Mouse (Mus musculus): ENCODE results near the gene Lamb3.

Gene Lamb3

DNA sequence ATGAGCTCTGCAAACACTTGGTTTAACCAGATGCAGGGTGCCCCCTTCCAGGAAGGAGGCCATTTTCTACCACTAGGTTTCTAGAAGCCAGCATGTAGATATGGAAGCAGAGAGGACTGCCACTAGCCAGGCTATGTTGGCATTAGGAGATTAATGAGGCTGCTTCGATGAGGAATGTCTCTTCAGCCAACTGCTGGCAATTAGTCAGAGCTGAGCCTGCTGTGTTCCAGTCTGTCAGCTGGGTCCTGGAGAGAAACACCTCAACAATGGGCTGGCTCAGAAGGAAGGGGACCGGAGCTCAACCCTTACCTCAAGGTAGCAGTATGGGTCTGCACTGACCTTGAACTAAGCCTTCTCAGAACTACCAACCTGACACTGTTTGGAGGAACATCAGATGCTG, 179.7 kb downstream of the Lamb3 start:
- no peak for DNase-seq (ENCODE audit: low spot score)

DNA sequence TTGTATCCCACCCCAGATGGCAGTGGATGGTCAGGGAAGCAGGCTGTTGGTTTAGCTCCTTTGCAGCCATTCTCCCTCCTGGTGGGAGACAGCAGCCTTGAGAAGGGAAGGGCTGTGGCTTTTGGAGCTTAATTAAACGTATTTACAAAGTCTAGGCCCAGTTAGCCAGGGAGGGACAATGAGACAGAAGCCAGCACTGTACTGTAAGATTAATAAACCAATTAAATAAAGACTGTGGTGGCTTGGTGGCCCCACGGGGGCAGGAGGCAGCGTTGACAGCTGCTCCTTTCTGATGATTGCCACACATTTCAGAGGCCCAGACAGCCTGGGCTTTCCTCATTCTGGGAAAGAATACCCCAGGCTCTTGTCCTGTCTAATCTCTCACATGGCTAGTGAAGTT, 182.0 kb downstream of the Lamb3 start:
- DNase-seq (ENCODE audit: low spot score), result no peak

DNA sequence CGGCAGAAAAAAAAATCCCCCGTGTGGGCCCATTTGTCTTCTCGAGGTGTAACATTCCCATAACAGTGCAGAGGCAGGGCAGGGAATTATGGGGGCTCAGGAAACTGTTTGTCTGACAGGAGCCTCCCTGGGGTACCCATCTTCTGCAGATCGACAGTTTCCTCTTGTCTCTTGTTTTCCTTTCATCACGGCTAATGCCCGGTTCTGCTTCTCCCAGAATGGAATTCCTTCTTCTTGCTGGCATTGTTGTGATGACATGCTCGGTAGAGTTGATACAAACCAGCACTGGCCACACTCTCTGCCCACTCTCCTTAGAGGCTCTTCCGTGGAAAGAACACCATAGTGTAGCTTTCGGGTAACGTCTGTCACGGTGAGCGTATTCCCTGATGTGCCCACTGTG, 182.5 kb downstream of the Lamb3 start:
- DNase-seq (ENCODE audit: low spot score), result no peak

DNA sequence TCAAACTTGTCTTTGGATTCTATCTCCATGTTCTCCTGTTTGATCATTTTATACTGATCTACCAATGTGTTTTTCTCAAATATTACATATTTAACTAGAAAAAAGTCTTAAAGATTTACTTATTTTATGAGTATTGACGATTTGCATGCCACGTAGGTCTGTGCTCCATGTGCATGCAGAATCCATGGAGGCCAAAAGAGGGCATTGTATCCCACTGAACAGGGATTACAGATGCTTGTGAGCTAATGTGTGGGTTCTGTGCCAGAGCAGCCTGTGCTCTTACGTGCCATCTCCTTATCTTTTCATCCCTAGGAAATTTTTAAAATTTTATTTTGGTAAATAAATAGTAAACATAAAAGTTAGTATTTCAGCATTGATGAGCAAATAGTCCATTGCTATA, 184.8 kb downstream of the Lamb3 start:
- DNase-seq (ENCODE audit: low spot score), result no peak
